Mouse (Mus musculus): ENCODE data around the gene U2af1l4.

Gene U2af1l4

GRCm38 (mm10) chr7:30563117-30563905 is at the start of gene U2af1l4, which contains the start of the genes Gm49396 and Psenen:
Gene U2af1l4 (plus strand): TSS chr7:30563301.
Gene Gm49396 (plus strand): TSS chr7:30563344.
Gene Psenen (minus strand): TSS chr7:30563627.
- DNase-seq (ENCODE audit: low read depth, low spot score): peak; percentile 98

DNA sequence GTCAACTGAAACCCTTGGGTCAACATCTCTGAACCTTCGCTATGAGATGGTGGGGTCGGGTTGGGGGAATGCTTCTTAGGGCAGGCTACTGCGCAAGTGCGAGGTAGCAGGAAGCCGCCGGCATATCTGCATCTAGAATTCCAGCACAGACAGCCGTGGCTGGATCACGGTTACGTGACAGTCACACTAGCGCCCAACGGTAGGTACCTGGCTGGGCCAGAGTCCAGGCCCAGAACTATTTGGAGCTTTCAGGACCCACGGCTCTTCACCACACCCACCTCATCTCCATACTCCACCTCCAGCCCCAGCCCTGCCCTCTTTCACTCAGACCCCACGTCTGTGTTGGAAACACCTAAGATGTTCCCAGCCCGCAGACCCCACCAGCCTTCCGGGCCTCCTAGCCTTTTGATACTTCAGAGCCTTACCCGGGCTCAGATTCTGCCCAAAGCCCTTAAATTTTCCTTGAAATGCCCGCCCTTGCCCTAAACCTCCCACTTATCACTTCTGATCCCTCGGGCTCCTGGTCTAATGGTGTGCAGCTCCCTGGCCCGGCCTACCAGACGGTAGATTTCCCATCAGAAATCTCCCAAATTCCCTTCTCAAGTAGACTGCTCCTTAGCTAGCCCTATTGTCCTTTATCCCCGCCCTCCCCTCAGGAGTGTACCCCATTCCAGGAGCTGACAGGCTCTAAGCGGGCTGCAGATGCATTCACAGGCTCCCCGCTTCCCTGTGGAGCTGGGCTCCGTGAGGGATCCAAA is 47.9 kb upstream of the U2af1l4 start:
- DNase-seq (ENCODE audit: low read depth, low spot score): no peak

DNA sequence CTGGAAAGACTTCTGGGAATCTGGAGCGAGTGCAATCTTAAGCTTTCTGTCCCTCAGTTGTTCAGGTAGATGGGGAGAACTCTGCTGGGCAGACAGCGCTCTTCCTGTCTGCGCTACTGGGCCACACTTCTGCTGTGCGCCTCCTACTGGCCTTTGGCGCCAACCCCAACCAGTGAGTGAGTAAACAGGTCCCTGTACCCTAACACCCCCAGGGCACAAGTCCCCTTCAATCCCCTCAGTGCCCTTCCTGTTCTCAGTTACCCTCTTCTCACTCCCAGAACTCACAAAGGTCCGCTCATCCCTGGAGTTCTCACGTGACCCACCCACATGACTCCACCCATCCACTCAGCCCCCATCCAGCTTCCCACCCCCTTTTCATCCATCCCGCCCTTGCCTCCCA is 44.8 kb upstream of the U2af1l4 start:
- no peak for DNase-seq (ENCODE audit: low read depth, low spot score)

GRCm38 (mm10) chr7:30520396-30520795 is 42.7 kb upstream of the U2af1l4 start:
- no peak for DNase-seq (ENCODE audit: low read depth, low spot score)

- DNase-seq (ENCODE audit: low read depth, low spot score): no peak
These were observed 42.2 kb upstream of the U2af1l4 start for GRCm38 (mm10) chr7:30520856-30521255.

- no peak for DNase-seq (ENCODE audit: low read depth, low spot score)
These were observed 40.2 kb upstream of the U2af1l4 start for GRCm38 (mm10) chr7:30522871-30523270.

DNA sequence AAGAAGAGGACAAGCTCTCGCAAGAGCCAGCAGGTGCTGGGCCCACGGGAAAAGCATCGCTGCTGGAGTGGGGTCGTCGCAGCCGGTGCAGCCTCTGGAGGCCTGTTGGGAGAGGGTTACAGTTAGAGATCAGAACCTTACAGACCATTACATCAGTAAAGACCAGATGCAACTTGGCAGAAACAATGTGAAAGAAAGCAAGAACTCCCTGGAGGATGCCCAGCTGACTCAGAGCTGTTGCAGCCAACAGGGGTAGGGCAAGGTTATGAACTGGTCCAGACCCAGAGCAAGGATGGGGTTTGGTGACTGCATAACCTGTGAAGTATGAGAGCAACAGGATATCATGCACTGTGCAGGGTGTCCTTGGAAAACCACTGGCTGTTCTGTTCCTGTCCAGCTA is 38.6 kb upstream of the U2af1l4 start:
- DNase-seq (ENCODE audit: low read depth, low spot score): no peak

DNA sequence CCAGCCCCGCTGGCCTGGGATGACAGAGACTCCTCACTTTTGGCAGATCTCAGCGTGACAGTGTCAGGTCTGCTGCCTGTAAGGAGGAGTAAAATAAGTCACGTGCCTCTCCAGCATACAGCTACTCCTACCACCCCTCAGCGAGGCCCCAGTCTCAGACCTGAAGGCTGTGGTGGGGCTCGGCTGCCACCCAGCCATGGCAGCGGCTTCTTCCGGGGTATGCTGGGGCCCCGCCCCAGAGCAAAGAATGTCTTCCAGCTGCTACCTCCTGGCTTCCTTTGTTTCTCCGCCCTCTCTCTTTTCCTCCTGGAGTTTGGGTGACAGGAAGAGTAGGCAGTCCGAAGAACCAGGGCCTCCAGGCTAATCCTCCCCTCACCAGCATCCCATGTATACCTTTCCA is 37.1 kb upstream of the U2af1l4 start:
- no peak for DNase-seq (ENCODE audit: low read depth, low spot score)

- DNase-seq (ENCODE audit: low read depth, low spot score): no peak
These were observed 36.7 kb upstream of the U2af1l4 start for GRCm38 (mm10) chr7:30526399-30526798.

- DNase-seq (ENCODE audit: low read depth, low spot score): no peak
These were observed 36.1 kb upstream of the U2af1l4 start for GRCm38 (mm10) chr7:30526981-30527380.

GRCm38 (mm10) chr7:30531291-30531815 is 31.7 kb upstream of the U2af1l4 start:
- DNase-seq (ENCODE audit: low read depth, low spot score): no peak

DNA sequence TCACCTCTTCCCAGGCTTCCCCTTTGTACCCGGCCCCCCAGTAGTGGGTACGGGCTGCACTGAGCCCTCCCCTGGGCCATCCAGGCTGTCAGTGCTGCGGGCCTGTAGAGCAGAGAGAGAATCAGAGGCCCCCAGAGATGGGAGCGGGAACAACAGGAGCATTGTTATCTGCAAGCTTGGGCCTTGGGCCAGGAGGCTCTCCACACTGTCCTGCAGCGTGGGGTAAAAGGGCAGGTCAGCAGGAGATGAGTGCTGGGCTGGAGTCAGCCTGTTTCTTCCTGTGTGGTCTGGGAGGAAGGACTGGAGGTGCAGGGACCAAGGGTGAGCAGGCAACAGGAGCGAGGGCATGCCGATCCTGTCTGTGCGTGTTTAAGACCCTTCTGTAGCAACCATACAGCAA is 30.2 kb upstream of the U2af1l4 start:
- DNase-seq (ENCODE audit: low read depth, low spot score): no peak

GRCm38 (mm10) chr7:30533941-30534632 is 29.0 kb upstream of the U2af1l4 start:
- DNase-seq (ENCODE audit: low read depth, low spot score): no peak

GRCm38 (mm10) chr7:30534633-30535577 is 28.2 kb upstream of the U2af1l4 start, which contains the start of gene Arhgap33:
Gene Arhgap33 (minus strand): TSS chr7:30535060.
- DNase-seq (ENCODE audit: low read depth, low spot score): peak; percentile 99

DNA sequence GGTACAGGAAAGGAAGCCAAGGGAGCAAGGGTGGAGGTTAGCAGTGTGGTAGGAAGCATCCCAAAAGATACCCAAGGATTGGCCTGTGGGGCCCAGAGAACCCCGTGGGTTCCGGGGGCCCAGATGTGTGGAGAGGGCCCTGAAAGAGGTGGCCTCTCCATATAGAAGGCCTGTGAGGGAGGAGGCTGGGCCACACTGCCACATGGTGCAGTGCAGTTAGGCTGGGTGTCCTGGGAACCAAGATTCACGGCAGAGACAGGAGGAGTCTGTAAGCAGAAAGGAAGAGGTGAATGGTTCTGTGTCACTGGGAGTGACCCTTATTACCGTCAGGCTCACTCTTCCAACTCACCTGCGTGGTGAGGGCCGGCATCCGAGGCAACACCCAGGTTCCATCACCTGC is 22.5 kb upstream of the U2af1l4 start:
- DNase-seq (ENCODE audit: low read depth, low spot score): no peak

- DNase-seq (ENCODE audit: low read depth, low spot score): no peak
These were observed 18.8 kb upstream of the U2af1l4 start for GRCm38 (mm10) chr7:30544327-30544726.

- DNase-seq (ENCODE audit: low read depth, low spot score): no peak
These were observed 13.2 kb upstream of the U2af1l4 start for GRCm38 (mm10) chr7:30549880-30550279.

DNA sequence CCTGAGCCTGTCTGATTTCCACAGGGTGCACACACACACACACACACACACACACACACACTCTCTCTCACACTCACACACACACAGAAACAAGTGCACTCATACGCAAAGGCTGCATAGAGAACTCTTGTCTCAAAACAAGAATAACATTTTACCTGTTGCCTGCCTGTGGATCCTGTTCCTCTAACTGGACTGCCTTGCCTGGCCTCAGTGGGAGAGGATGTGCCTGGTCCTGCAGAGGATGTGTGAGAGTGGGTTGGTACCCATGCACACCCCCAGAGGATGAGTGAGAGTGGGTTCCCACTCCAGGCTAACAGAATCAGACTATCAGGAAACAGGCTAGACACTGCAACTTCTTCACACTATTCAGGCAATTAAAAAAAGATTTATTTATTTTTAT is 12.5 kb upstream of the U2af1l4 start:
- no peak for DNase-seq (ENCODE audit: low read depth, low spot score)

GRCm38 (mm10) chr7:30551445-30552101 is 11.5 kb upstream of the U2af1l4 start:
- peak; percentile 31 for DNase-seq (ENCODE audit: low read depth, low spot score)
